Mouse (Mus musculus): ENCODE data around the gene Dgki.

GRCm38 (mm10) chr6:36841174-36841573 lies 458.8 kb downstream of the Dgki start:
- TF ChIP-seq MAFK (IDR thresholded peaks at IDR 0.05; ENCODE audit: insufficient read depth, low read depth, low read length) (no peak), ZNF384 (IDR thresholded peaks at IDR 0.05; ENCODE audit: low read depth, low read length) (no peak)

Data from ES-E14 (cell line).